Mouse (Mus musculus) lung, embryonic 15.5 days (tissue): ENCODE measurements at regions not wholly inside any gene's neighbourhood (a gene's known extent, or its start where the extent isn't known, plus 50 kb on each side); places are given as distances from the start of the nearest gene placed in this dataset.

Experiments
- ATAC-seq: fragments of 200-750 bp; cut with Nextera tagmentation; 2 replicates; pipeline ENCODE4 v1.8.0; 2017; ENCODE audit warnings: moderate number of reproducible peaks, borderline replicate concordance; ENCODE audit not compliant: low FRiP score, low TSS enrichment; ENCODE audit errors: extremely low read depth
- H3K27ac ChIP-seq: fragments of 300-500 bp; sonication (generic); 2 replicates; pipeline ENCODE4 v1.5.1; 2015; ENCODE audit warnings: moderate library complexity, mild to moderate bottlenecking, inconsistent platforms
- H3K27me3 ChIP-seq: fragments of 300-500 bp; sonication (generic); 2 replicates; pipeline ENCODE4 v1.6.1; 2015; ENCODE audit warnings: inconsistent platforms
- H3K36me3 ChIP-seq: fragments of 300-500 bp; sonication (generic); 2 replicates; pipeline ENCODE4 v1.6.1; 2015; ENCODE audit warnings: inconsistent platforms
- H3K4me1 ChIP-seq: fragments of 300-500 bp; sonication (generic); 2 replicates; pipeline ENCODE4 v1.6.1; 2015; ENCODE audit warnings: inconsistent platforms
- H3K4me2 ChIP-seq: fragments of 300-500 bp; sonication (generic); 2 replicates; pipeline ENCODE4 v1.6.1; 2015; ENCODE audit warnings: inconsistent platforms, mild to moderate bottlenecking, moderate library complexity
- H3K4me3 ChIP-seq: fragments of 300-500 bp; sonication (generic); 2 replicates; pipeline ENCODE4 v1.5.1; 2015; ENCODE audit warnings: mild to moderate bottlenecking, inconsistent platforms
- H3K9ac ChIP-seq: fragments of 300-500 bp; sonication (generic); 2 replicates; pipeline ENCODE4 v1.6.1; 2015; ENCODE audit warnings: inconsistent platforms
- H3K9me3 ChIP-seq: fragments of 300-500 bp; sonication (generic); 2 replicates; pipeline ENCODE4 v1.6.1; 2016; ENCODE audit warnings: inconsistent platforms
- WGBS: fragments of 180-500 bp; shearing (Covaris S2); methylation state at CpG from one replicate; pipeline ENCODE4 v1.1.7; 2015; 5-methylcytosine and 5-hydroxymethylcytosine counted together

DNA sequence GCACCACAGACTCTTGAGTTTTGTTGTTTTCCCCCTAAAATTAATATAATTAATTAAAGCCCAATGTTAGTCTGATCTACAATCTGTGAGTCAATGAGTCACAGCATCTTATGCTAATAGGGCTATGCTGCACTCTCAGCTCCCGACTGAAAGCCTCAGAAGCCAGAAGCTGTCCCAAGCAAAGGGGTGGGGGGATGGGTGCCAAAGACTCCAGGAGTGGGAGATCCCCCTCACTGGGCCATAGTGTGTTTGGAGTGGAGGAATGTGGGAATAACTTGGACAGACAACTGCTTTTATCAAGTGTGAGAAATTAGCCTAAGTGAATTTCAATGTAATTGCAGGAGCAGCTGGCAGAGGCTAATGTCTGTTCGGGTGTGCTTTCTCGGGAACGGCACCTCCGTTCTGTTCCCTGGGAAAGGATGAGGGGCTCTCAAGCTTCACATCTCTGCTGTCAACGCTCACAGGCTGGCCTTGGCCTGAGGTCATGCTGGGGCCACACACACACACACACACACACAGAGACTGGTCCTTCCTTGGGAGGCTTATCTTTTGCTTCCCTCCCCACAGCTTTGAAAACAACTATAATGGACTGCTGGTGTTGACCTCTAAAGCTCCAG lies 124.2 kb upstream of the 1700016C15Rik start:
- no peaks in the 10 kb centered on the region for H3K9me3 ChIP-seq
- no peak overlapping the region for H3K4me2 ChIP-seq
- H3K9ac ChIP-seq = no peak overlapping the region
- no peaks in the 10 kb centered on the region for H3K36me3 ChIP-seq
- H3K4me3 ChIP-seq = no peak overlapping the region
- H3K27me3 ChIP-seq = no peaks in the 10 kb centered on the region
- 28% methylated on average over 6 of the region's 6 CpGs for WGBS
- H3K4me1 ChIP-seq = no peaks in the 10 kb centered on the region
- peak; percentile 61; the same call in 1 of the 2 replicates for ATAC-seq
- H3K27ac ChIP-seq = no peak overlapping the region

GRCm38 (mm10) chr1:177607565-177607964 lies 122.0 kb upstream of the 1700016C15Rik start:
- Histone ChIP-seq H3K9me3 (no peaks in the 10 kb centered on the region), H3K36me3 (no peaks in the 10 kb centered on the region), H3K9ac (no peak overlapping the region), H3K27me3 (no peaks in the 10 kb centered on the region), H3K4me3 (no peak overlapping the region), H3K27ac (no peak overlapping the region), H3K4me2 (no peak overlapping the region), H3K4me1 (no peaks in the 10 kb centered on the region)
- WGBS = 68% methylated on average over 2 of the region's 2 CpGs
- ATAC-seq = no peak

DNA sequence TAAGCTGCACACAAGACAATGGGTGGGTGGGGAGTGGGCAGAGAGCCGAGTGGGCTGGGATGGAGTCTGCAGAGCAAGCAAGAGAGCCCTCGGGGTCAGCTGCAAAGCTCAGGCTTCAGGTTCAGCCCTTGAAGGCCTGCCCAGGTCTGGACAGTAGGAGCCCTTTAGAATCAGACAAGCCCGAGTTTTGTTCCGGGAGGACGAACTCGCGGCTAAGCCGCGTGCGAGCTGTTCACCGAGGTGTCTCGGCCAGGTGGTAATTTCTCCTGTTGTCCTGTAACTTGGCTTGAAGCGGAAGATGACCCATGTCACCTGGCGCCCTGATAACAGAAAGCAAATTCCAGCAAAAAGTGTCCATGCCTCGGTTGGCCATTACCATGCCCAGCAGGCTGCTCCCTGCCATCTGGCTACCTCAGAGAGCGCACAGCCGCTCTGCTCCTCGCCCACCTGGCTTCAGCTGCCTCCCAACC lies 121.0 kb upstream of the 1700016C15Rik start:
- Histone ChIP-seq H3K27ac (no peak overlapping the region), H3K4me1 (no peaks in the 10 kb centered on the region), H3K4me3 (no peak overlapping the region), H3K27me3 (no peaks in the 10 kb centered on the region), H3K9me3 (no peaks in the 10 kb centered on the region), H3K4me2 (no peak overlapping the region), H3K9ac (no peak overlapping the region), H3K36me3 (no peaks in the 10 kb centered on the region)
- WGBS = 83% methylated on average over 18 of the region's 18 CpGs
- ATAC-seq = no peak

DNA sequence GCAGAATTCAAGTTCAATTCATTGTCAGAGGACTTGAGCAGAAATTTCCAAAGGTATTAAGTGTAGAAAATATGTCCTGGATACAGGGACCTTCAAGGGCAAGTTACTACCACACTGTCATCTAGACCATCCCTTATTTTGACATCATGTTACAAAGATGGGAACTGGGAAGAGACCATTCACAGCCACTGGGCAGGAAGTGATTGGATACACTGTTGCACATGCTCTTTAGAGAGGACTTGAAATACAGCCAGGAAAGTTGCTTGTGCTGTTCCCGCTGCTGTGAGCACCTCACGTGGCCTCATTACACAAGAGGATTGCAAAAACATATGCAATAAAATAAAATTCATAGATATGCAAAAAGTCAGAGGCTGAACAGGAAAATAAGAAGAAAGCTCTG lies 120.4 kb upstream of the 1700016C15Rik start:
- Histone ChIP-seq H3K4me2 (no peak overlapping the region), H3K27me3 (no peaks in the 10 kb centered on the region), H3K9ac (no peak overlapping the region), H3K36me3 (no peaks in the 10 kb centered on the region), H3K9me3 (no peaks in the 10 kb centered on the region), H3K4me3 (no peak overlapping the region), H3K27ac (no peak overlapping the region), H3K4me1 (peaks cover 3% of the 10 kb centered on the region; the same call in 1 of the 2 replicates)
- ATAC-seq = no peak
- WGBS = 48% methylated on average over 2 of the region's 2 CpGs

GRCm38 (mm10) chr1:177609683-177610082 lies 119.9 kb upstream of the 1700016C15Rik start:
- no peak overlapping the region for H3K9ac ChIP-seq
- no peak overlapping the region for H3K27ac ChIP-seq
- H3K36me3 ChIP-seq = no peaks in the 10 kb centered on the region
- no peak for ATAC-seq
- H3K4me3 ChIP-seq = no peak overlapping the region
- H3K27me3 ChIP-seq = no peaks in the 10 kb centered on the region
- peaks cover 7% of the 10 kb centered on the region; the same call in 1 of the 2 replicates for H3K4me1 ChIP-seq
- no peak overlapping the region for H3K4me2 ChIP-seq
- whole genome bisulfite sequencing = 67% methylated on average over 5 of the region's 5 CpGs
- no peaks in the 10 kb centered on the region for H3K9me3 ChIP-seq

DNA sequence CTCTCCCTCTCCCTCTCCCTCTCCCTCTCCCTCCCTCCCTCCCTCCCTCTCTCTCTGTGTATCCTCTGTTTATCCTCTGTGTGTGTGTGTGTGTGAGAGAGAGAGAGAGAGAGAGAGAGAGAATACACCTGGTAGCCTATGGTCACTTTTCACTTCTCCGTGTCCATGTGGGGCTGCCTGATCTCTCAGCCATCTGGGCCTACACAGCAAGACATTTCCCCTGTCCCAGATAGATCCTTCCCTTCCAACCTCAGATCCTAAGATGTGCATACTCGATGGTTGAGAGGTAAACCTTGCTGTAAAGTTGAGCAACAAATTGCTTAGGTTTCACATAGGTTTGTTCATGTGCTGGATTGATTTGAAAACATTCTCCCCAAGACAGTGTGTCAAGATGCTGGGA lies 119.5 kb upstream of the 1700016C15Rik start:
- Histone ChIP-seq H3K36me3 (no peaks in the 10 kb centered on the region), H3K27me3 (no peaks in the 10 kb centered on the region)
- ATAC-seq = no peak

DNA sequence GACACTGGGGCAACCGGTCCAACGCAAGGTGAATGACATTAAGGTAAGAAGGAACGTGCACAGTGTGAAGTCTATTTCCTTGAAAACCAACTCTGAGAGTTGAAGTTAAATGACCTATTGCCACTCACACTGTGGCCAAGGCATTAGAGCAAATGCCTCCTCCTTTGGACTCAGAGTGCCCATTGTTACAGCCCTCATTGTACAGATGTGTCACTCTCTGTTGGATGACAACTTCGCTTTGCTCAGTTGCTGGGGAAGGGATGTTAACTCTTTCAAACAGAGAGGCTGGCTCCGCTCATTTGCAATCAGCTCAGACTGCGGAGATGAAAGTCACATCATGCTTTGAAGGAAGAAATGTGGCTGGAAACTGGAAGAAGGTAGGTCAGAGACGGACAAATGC lies 117.1 kb upstream of the 1700016C15Rik start:
- no peak for ATAC-seq
- Histone ChIP-seq H3K27me3 (no peaks in the 10 kb centered on the region), H3K27ac (no peak overlapping the region), H3K4me3 (no peak overlapping the region), H3K4me1 (peaks cover 9% of the 10 kb centered on the region; the same call in 1 of the 2 replicates), H3K9ac (no peak overlapping the region), H3K4me2 (no peak overlapping the region), H3K36me3 (no peaks in the 10 kb centered on the region), H3K9me3 (no peaks in the 10 kb centered on the region)
- WGBS = 72% methylated on average over 7 of the region's 7 CpGs

More for the DNA sequence above, 119.5 kb upstream of the 1700016C15Rik start:
- 67% methylated on average over 2 of the region's 2 CpGs for WGBS
- no peak overlapping the region for H3K4me2 ChIP-seq
- H3K9me3 ChIP-seq = no peaks in the 10 kb centered on the region
- H3K27ac ChIP-seq = no peak overlapping the region
- H3K4me1 ChIP-seq = peaks cover 9% of the 10 kb centered on the region; the same call in 1 of the 2 replicates
- H3K9ac ChIP-seq = no peak overlapping the region
- no peak overlapping the region for H3K4me3 ChIP-seq

GRCm38 (mm10) chr1:177615609-177616008 lies 114.0 kb upstream of the 1700016C15Rik start:
- Histone ChIP-seq H3K4me1 (peaks cover 9% of the 10 kb centered on the region; the same call in 1 of the 2 replicates), H3K27me3 (no peaks in the 10 kb centered on the region), H3K9ac (no peak overlapping the region), H3K36me3 (no peaks in the 10 kb centered on the region), H3K4me2 (no peak overlapping the region), H3K9me3 (no peaks in the 10 kb centered on the region), H3K4me3 (no peak overlapping the region), H3K27ac (no peak overlapping the region)
- no peak for ATAC-seq
- WGBS = 92% methylated on average over 9 of the region's 9 CpGs

DNA sequence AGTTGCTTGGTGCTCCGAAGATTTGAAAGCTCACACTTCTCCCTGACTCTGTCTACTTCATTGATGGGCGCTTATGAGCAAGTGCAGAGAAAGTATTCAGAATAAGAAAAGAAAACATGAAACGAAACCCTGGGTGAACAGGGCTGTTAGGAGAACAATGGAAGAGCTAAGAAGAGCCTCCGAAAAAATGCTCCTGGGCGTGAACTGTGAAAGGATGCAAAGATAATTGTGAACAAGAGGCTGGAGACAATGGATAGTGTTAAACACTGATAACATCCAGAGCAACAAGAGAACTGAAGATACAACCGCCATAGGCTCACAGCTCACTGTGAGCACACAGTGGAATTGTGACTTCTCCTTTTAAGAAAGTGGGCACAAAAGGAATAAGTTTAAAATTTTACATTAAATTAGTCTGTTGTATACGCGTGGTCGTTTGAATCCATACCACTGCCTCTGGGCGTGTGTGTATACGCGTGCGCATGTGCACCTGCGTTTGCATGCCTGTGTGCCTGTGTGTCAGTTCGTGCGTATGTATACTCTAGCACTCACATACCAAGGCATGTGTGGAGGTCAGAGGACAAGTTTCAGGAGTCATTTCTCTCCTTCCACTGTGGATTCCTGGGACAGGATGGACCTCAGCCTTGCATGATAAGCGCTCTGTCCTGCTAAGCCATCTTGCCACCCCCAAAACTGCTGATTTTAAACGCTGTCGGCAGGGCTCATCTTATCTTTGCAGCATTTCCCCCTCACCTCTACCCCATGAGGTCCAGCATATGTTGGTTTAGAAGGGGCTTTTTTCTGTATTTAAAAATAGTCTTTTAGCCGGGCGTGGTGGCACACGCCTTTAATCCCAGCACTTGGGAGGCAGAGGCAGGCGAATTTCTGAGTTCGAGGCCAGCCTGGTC lies 113.0 kb upstream of the 1700016C15Rik start:
- no peaks in the 10 kb centered on the region for H3K36me3 ChIP-seq
- H3K27ac ChIP-seq = no peak overlapping the region
- H3K27me3 ChIP-seq = no peaks in the 10 kb centered on the region
- peaks cover 9% of the 10 kb centered on the region; the same call in 1 of the 2 replicates for H3K4me1 ChIP-seq
- H3K9ac ChIP-seq = no peak overlapping the region
- H3K9me3 ChIP-seq = no peaks in the 10 kb centered on the region
- no peak overlapping the region for H3K4me3 ChIP-seq
- no peak overlapping the region for H3K4me2 ChIP-seq
- ATAC-seq = no peak
- 80% methylated on average over 24 of the region's 24 CpGs for WGBS

- Histone ChIP-seq H3K9ac (no peak overlapping the region), H3K4me3 (no peak overlapping the region), H3K4me1 (peaks cover 12% of the 10 kb centered on the region), H3K27ac (no peak overlapping the region), H3K4me2 (no peak overlapping the region), H3K27me3 (no peaks in the 10 kb centered on the region), H3K9me3 (no peaks in the 10 kb centered on the region), H3K36me3 (no peaks in the 10 kb centered on the region)
- 81% methylated on average over 15 of the region's 15 CpGs for WGBS
- ATAC-seq = no peak
These were observed 109.0 kb upstream of the 1700016C15Rik start for GRCm38 (mm10) chr1:177620501-177621099.

- no peaks in the 10 kb centered on the region for H3K27me3 ChIP-seq
- no peak for ATAC-seq
- no peak overlapping the region for H3K9ac ChIP-seq
- no peak overlapping the region for H3K4me2 ChIP-seq
- H3K9me3 ChIP-seq = no peaks in the 10 kb centered on the region
- no peak overlapping the region for H3K27ac ChIP-seq
- 77% methylated on average over 17 of the region's 17 CpGs for WGBS
- H3K36me3 ChIP-seq = no peaks in the 10 kb centered on the region
- H3K4me3 ChIP-seq = no peak overlapping the region
- H3K4me1 ChIP-seq = peaks cover 12% of the 10 kb centered on the region
These were observed 107.6 kb upstream of the 1700016C15Rik start for GRCm38 (mm10) chr1:177621854-177622590.
